Mouse (Mus musculus): ENCODE data around the gene Net1.
"Not testable (repeated sequence)": the region's sequence is repeated elsewhere in the genome, so short reads cannot be mapped to it uniquely, and the experiment has no call there.

The Net1 gene

GRCm38 (mm10) chr13:3890061-3890460 is 28.0 kb downstream of the Net1 start:
- DNase-seq (ENCODE audit: low read depth), result no peak

- no peak for DNase-seq (ENCODE audit: low read depth)
These were observed 28.9 kb downstream of the Net1 start for GRCm38 (mm10) chr13:3889111-3889510.

- DNase-seq (ENCODE audit: low read depth), result no peak
These were observed 31.4 kb downstream of the Net1 start for GRCm38 (mm10) chr13:3886663-3887062.

- DNase-seq (ENCODE audit: low read depth), result no peak
These were observed 40.3 kb downstream of the Net1 start for GRCm38 (mm10) chr13:3877679-3878220.

- no peak for DNase-seq (ENCODE audit: low read depth)
These were observed 40.8 kb downstream of the Net1 start for GRCm38 (mm10) chr13:3877185-3877584.

- no peak for DNase-seq (ENCODE audit: low read depth)
These were observed 41.6 kb downstream of the Net1 start for GRCm38 (mm10) chr13:3876448-3876847.

GRCm38 (mm10) chr13:3872832-3873231 is 45.2 kb downstream of the Net1 start:
- DNase-seq (ENCODE audit: low read depth), result no peak

- DNase-seq (ENCODE audit: low read depth), result no peak
These were observed 48.1 kb downstream of the Net1 start for GRCm38 (mm10) chr13:3869901-3870300.

GRCm38 (mm10) chr13:3867158-3867557 is 50.9 kb downstream of the Net1 start:
- peak; percentile 80 for DNase-seq (ENCODE audit: low read depth)

GRCm38 (mm10) chr13:3866355-3867052 is 51.5 kb downstream of the Net1 start:
- DNase-seq (ENCODE audit: low read depth), result no peak

GRCm38 (mm10) chr13:3865648-3866354 is 52.2 kb downstream of the Net1 start:
- DNase-seq (ENCODE audit: low read depth), result no peak

GRCm38 (mm10) chr13:3862922-3863580 is 55.0 kb downstream of the Net1 start:
- peak; percentile 53 for DNase-seq (ENCODE audit: low read depth)

- DNase-seq (ENCODE audit: low read depth), result no peak
These were observed 55.7 kb downstream of the Net1 start for GRCm38 (mm10) chr13:3862325-3862724.

- no peak for DNase-seq (ENCODE audit: low read depth)
These were observed 56.8 kb downstream of the Net1 start for GRCm38 (mm10) chr13:3861251-3861650.

GRCm38 (mm10) chr13:3856252-3856651 is 61.8 kb downstream of the Net1 start:
- DNase-seq (ENCODE audit: low read depth), result no peak

- no peak for DNase-seq (ENCODE audit: low read depth)
These were observed 63.2 kb downstream of the Net1 start for GRCm38 (mm10) chr13:3854856-3855255.

GRCm38 (mm10) chr13:3853648-3854333 is 64.2 kb downstream of the Net1 start, which contains the start of gene Calm5:
TSS of gene Calm5 (plus strand) at chr13:3854173.
- DNase-seq (ENCODE audit: low read depth), result not testable (repeated sequence)

GRCm38 (mm10) chr13:3850330-3850729 is 67.7 kb downstream of the Net1 start:
- no peak for DNase-seq (ENCODE audit: low read depth)

- DNase-seq (ENCODE audit: low read depth), result not testable (repeated sequence)
These were observed 77.4 kb downstream of the Net1 start for GRCm38 (mm10) chr13:3840662-3841061.

- DNase-seq (ENCODE audit: low read depth), result not testable (repeated sequence)
These were observed 80.7 kb downstream of the Net1 start, which contains the start of gene Calm4 for GRCm38 (mm10) chr13:3837312-3837807. TSS of gene Calm4 (plus strand) at chr13:3837757.

GRCm38 (mm10) chr13:3833644-3834043 is 84.4 kb downstream of the Net1 start:
- not testable (repeated sequence) for DNase-seq (ENCODE audit: low read depth)

- DNase-seq (ENCODE audit: low read depth), result no peak
These were observed 85.6 kb downstream of the Net1 start for GRCm38 (mm10) chr13:3832450-3832849.
